Mouse (Mus musculus): ENCODE measurements around the gene Ddx60. TPM values are rescaled to one million over a fixed set of nuclear protein-coding genes. Genes with fewer than 3 reads are reported as not detected.
"Not testable (repeated sequence)": the region's sequence is repeated elsewhere in the genome, so short reads cannot be mapped to it uniquely, and the experiment has no call there.

Ddx60 gene
- polyA plus RNA-seq, 2 experiments: 0.17 to 0.38 TPM

DNA sequence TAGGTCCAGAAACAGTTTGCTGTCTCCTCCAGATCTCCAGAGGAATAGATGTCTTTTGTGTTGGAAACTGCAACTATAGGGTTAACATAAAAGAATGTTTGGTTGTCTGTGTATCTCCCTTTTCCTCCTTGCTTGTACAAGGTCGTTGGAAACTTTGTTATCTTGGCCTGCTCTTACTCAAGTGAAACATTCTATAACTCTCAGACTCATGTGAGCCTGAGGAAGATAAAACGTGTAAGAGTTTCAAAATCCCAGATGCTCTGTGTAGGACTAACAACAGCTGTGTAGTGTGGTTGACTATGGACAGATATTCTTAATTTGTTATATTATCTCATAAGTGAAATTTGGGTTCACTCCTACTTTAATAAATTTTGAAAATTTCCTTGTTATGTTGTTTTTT, 5.4 kb downstream of the Ddx60 start:
- Histone ChIP-seq H3K4me2 (ENCODE audit: low read depth) (no peak overlapping the region), H3K4me1 (replicated peaks; ENCODE audit: control insufficient read depth in 2 of 2, insufficient read depth in 2 of 2, low read length in 1 of 2) (no peaks in the 10 kb centered on the region), H3K9ac (replicated peaks) (no peak overlapping the region), H3K27me3 (ENCODE audit: control insufficient read depth, insufficient read depth, low read length) (no peaks in the 10 kb centered on the region), H3K27ac (no peak overlapping the region), H3K36me3 (replicated peaks; ENCODE audit: control insufficient read depth, insufficient read depth, low read depth) (no peaks in the 10 kb centered on the region), H3K9me3 (ENCODE audit: control insufficient read depth, low read length) (no peaks in the 10 kb centered on the region), H3K4me3 (ENCODE audit: insufficient read depth in 1 of 2, low read depth in 2 of 2, low read length in 2 of 2) (no peak overlapping the region)
- DNase-seq (ENCODE audit: low read depth in 3 of 3, low spot score in 3 of 3): no peak
- no peak for ATAC-seq (ENCODE audit: insufficient read depth)
- 5% methylated on average over 2 of the region's 2 CpGs for WGBS (ENCODE audit: insufficient replicate concordance)
- TF ChIP-seq CTCF (IDR thresholded peaks at IDR 0.05; ENCODE audit: low read depth) (no peak), EP300 (IDR thresholded peaks at IDR 0.05; ENCODE audit: low read depth) (no peak)

DNA sequence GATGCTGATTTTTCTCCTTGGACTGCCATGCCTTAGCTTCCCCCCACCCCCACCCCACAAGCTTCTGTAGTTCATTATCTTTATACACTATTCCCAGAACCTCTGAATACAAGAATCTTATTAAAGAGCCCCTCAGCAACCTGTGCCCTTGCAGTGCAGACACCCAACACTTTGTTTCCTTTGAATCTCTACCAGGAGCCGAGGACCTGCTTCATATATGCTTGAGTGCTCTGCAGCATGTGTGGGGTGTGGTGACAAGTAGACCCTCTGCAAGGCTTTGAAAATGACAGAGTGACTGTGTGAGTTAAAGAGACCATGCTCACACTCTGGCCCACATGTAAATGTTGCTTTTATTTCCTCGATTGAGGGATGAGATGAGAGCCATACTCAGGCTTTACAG, 9.7 kb downstream of the Ddx60 start:
- 50% methylated on average over 2 of the region's 2 CpGs for WGBS (ENCODE audit: insufficient replicate concordance)
- TF ChIP-seq CTCF (IDR thresholded peaks at IDR 0.05; ENCODE audit: low read depth) (no peak), EP300 (IDR thresholded peaks at IDR 0.05; ENCODE audit: low read depth) (no peak)

GRCm38 (mm10) chr8:61964591-61965375, 36.9 kb downstream of the Ddx60 start:
- H3K27me3 ChIP-seq (ENCODE audit: control insufficient read depth, insufficient read depth, low read length); DNase-seq (ENCODE audit: low read depth in 3 of 3, low spot score in 3 of 3); ATAC-seq (ENCODE audit: insufficient read depth); H3K4me1 ChIP-seq (replicated peaks; ENCODE audit: control insufficient read depth in 2 of 2, insufficient read depth in 2 of 2, low read length in 1 of 2); H3K27ac ChIP-seq; H3K4me2 ChIP-seq (ENCODE audit: low read depth); H3K4me3 ChIP-seq (ENCODE audit: insufficient read depth in 1 of 2, low read depth in 2 of 2, low read length in 2 of 2); H3K9me3 ChIP-seq (ENCODE audit: control insufficient read depth, low read length); H3K9ac ChIP-seq (replicated peaks); H3K36me3 ChIP-seq (replicated peaks; ENCODE audit: control insufficient read depth, insufficient read depth, low read depth): not testable (repeated sequence)
- 59% methylated on average over 4 of the region's 4 CpGs for WGBS (ENCODE audit: insufficient replicate concordance)

More for the DNA sequence above, 9.7 kb downstream of the Ddx60 start:
- Histone ChIP-seq H3K4me2 (ENCODE audit: low read depth) (no peak overlapping the region), H3K27ac (no peak overlapping the region), H3K4me3 (ENCODE audit: insufficient read depth in 1 of 2, low read depth in 2 of 2, low read length in 2 of 2) (no peak overlapping the region), H3K4me1 (replicated peaks; ENCODE audit: control insufficient read depth in 2 of 2, insufficient read depth in 2 of 2, low read length in 1 of 2) (no peaks in the 10 kb centered on the region), H3K9ac (replicated peaks) (no peak overlapping the region), H3K9me3 (ENCODE audit: control insufficient read depth, low read length) (no peaks in the 10 kb centered on the region), H3K36me3 (replicated peaks; ENCODE audit: control insufficient read depth, insufficient read depth, low read depth) (no peaks in the 10 kb centered on the region), H3K27me3 (ENCODE audit: control insufficient read depth, insufficient read depth, low read length) (no peaks in the 10 kb centered on the region)
- DNase-seq (ENCODE audit: low read depth in 3 of 3, low spot score in 3 of 3): no peak
- no peak for ATAC-seq (ENCODE audit: insufficient read depth)

GRCm38 (mm10) chr8:61969581-61969980, 41.7 kb downstream of the Ddx60 start:
- Histone ChIP-seq H3K27me3 (ENCODE audit: control insufficient read depth, insufficient read depth, low read length) (no peaks in the 10 kb centered on the region), H3K36me3 (replicated peaks; ENCODE audit: control insufficient read depth, insufficient read depth, low read depth) (no peaks in the 10 kb centered on the region), H3K9ac (replicated peaks) (no peak overlapping the region), H3K4me3 (ENCODE audit: insufficient read depth in 1 of 2, low read depth in 2 of 2, low read length in 2 of 2) (no peak overlapping the region), H3K27ac (no peak overlapping the region), H3K4me2 (ENCODE audit: low read depth) (no peak overlapping the region), H3K4me1 (replicated peaks; ENCODE audit: control insufficient read depth in 2 of 2, insufficient read depth in 2 of 2, low read length in 1 of 2) (no peaks in the 10 kb centered on the region), H3K9me3 (ENCODE audit: control insufficient read depth, low read length) (no peaks in the 10 kb centered on the region)
- 54% methylated on average over 3 of the region's 3 CpGs for WGBS (ENCODE audit: insufficient replicate concordance)
- no peak for DNase-seq (ENCODE audit: low read depth in 3 of 3, low spot score in 3 of 3)
- ATAC-seq (ENCODE audit: insufficient read depth): no peak
- no peak for TF ChIP-seq EP300 (IDR thresholded peaks at IDR 0.05; ENCODE audit: low read depth)
- no peak for TF ChIP-seq CTCF (IDR thresholded peaks at IDR 0.05; ENCODE audit: low read depth)

- 73% methylated on average over 4 of the region's 4 CpGs for WGBS (ENCODE audit: insufficient replicate concordance)
- Histone ChIP-seq H3K27me3 (ENCODE audit: control insufficient read depth, insufficient read depth, low read length) (no peaks in the 10 kb centered on the region), H3K4me2 (ENCODE audit: low read depth) (no peak overlapping the region), H3K9me3 (ENCODE audit: control insufficient read depth, low read length) (no peaks in the 10 kb centered on the region), H3K27ac (no peak overlapping the region), H3K4me3 (ENCODE audit: insufficient read depth in 1 of 2, low read depth in 2 of 2, low read length in 2 of 2) (no peak overlapping the region), H3K4me1 (replicated peaks; ENCODE audit: control insufficient read depth in 2 of 2, insufficient read depth in 2 of 2, low read length in 1 of 2) (no peaks in the 10 kb centered on the region), H3K36me3 (replicated peaks; ENCODE audit: control insufficient read depth, insufficient read depth, low read depth) (no peaks in the 10 kb centered on the region), H3K9ac (replicated peaks) (no peak overlapping the region)
- TF ChIP-seq CTCF (IDR thresholded peaks at IDR 0.05; ENCODE audit: low read depth): no peak
- TF ChIP-seq EP300 (IDR thresholded peaks at IDR 0.05; ENCODE audit: low read depth): no peak
- no peak for DNase-seq (ENCODE audit: low read depth in 3 of 3, low spot score in 3 of 3)
- no peak for ATAC-seq (ENCODE audit: insufficient read depth)
Observed at GRCm38 (mm10) chr8:61984941-61985340, 57.1 kb downstream of the Ddx60 start.

All from liver, embryonic 14.5 days (tissue).